ENCODE assay signal across 8 mouse cellular contexts in genomic region chr5:131537831-131538310, GRCm38 (mm10).
DNase-seq lines count a peak whose midpoint lies in the region; ATAC-seq and TF ChIP-seq lines count a peak whose summit lies in the region.

No protein-coding gene starts in this region.

- no peak overlapping the region for H3K27ac ChIP-seq in cerebellum, adult 2 months (ENCODE audit: insufficient read depth, low read length)
- H3K27ac ChIP-seq in hindbrain, embryonic 16.5 days (ENCODE audit: low read depth, low read length): peak overlapping the region; percentile 97
- H3K27ac ChIP-seq in liver, embryonic 12.5 days: peak overlapping the region; percentile 58
- H3K27ac ChIP-seq in neural tube, embryonic 15.5 days (replicated peaks): peak overlapping the region; percentile 98

- peak; percentile 44 to 63 for DNase-seq in layer of hippocampus, postnatal 10 days (ENCODE audit: low spot score in 2 of 2)
- DNase-seq in layer of hippocampus, adult 9-11 months: no peak
- peak in 1 of 2 experiments; percentile 23 for DNase-seq in cerebellum, adult 2 months
- peak; percentile 66 for DNase-seq in forelimb bud, embryonic 11.5 days (ENCODE audit: low read depth, low spot score)

- peak overlapping the region; percentile 73 for H3K4me2 ChIP-seq in hindbrain, embryonic 16.5 days (ENCODE audit: low read length)
- peak overlapping the region; percentile 72 for H3K4me2 ChIP-seq in liver, embryonic 12.5 days
- peak overlapping the region; percentile 87 for H3K4me2 ChIP-seq in neural tube, embryonic 15.5 days

- H3K36me3 ChIP-seq in hindbrain, embryonic 16.5 days (ENCODE audit: control insufficient read depth, insufficient read depth, low read length): no peaks in the 10 kb centered on the region
- no peaks in the 10 kb centered on the region for H3K36me3 ChIP-seq in liver, embryonic 12.5 days
- no peaks in the 10 kb centered on the region for H3K36me3 ChIP-seq in neural tube, embryonic 15.5 days

- ATAC-seq in hindbrain, embryonic 16.5 days: peak; percentile 79
- ATAC-seq in liver, embryonic 12.5 days: peak; percentile 30
- peak; percentile 82 for ATAC-seq in neural tube, embryonic 15.5 days (ENCODE audit: low FRiP score)
- ATAC-seq in CD4-positive, CD25-positive, alpha-beta regulatory T cell, adult 4 months: no peak

- H3K27me3 ChIP-seq in cerebellum, adult 2 months (ENCODE audit: control insufficient read depth, insufficient read depth, low read length): no peaks in the 10 kb centered on the region
- H3K27me3 ChIP-seq in hindbrain, embryonic 16.5 days (replicated peaks; ENCODE audit: control insufficient read depth, insufficient read depth, low read length): no peaks in the 10 kb centered on the region
- H3K27me3 ChIP-seq in liver, embryonic 12.5 days (replicated peaks): peaks cover 43% of the 10 kb centered on the region
- H3K27me3 ChIP-seq in neural tube, embryonic 15.5 days (replicated peaks): no peaks in the 10 kb centered on the region

- no peak for TF ChIP-seq POLR2A in cerebellum, adult 2 months (IDR thresholded peaks at IDR 0.05; ENCODE audit: borderline replicate concordance, insufficient read depth, low read length)

- no peaks in the 10 kb centered on the region for H3K9me3 ChIP-seq in hindbrain, embryonic 16.5 days (ENCODE audit: control insufficient read depth, low read length)
- H3K9me3 ChIP-seq in liver, embryonic 12.5 days (replicated peaks): no peaks in the 10 kb centered on the region
- H3K9me3 ChIP-seq in neural tube, embryonic 15.5 days (replicated peaks): no peaks in the 10 kb centered on the region

- no peak for TF ChIP-seq CTCF in cerebellum, adult 2 months (IDR thresholded peaks at IDR 0.05; ENCODE audit: borderline replicate concordance, insufficient read depth, low read depth, low read length)

- no peaks in the 10 kb centered on the region for H3K4me1 ChIP-seq in cerebellum, adult 2 months (ENCODE audit: control insufficient read depth, insufficient read depth, low read length)
- peaks cover 9% of the 10 kb centered on the region for H3K4me1 ChIP-seq in hindbrain, embryonic 16.5 days (ENCODE audit: control insufficient read depth, insufficient read depth, low read depth, low read length)
- H3K4me1 ChIP-seq in liver, embryonic 12.5 days: no peaks in the 10 kb centered on the region
- peaks cover 39% of the 10 kb centered on the region for H3K4me1 ChIP-seq in neural tube, embryonic 15.5 days

- under 1% methylated on average over 38 of the region's 48 CpGs for WGBS in cerebellum, adult 2 months
- WGBS in hindbrain, embryonic 16.5 days: under 1% methylated on average over 43 of the region's 48 CpGs
- under 1% methylated on average over 40 of the region's 48 CpGs for WGBS in liver, embryonic 12.5 days (ENCODE audit: insufficient replicate concordance)
- under 1% methylated on average over 42 of the region's 48 CpGs for WGBS in neural tube, embryonic 15.5 days

- peak overlapping the region; percentile 58 for H3K4me3 ChIP-seq in cerebellum, adult 2 months (replicated peaks; ENCODE audit: insufficient read depth, low read depth, low read length)
- H3K4me3 ChIP-seq in hindbrain, embryonic 16.5 days (ENCODE audit: low read length): peak overlapping the region; percentile 79
- H3K4me3 ChIP-seq in liver, embryonic 12.5 days: peak overlapping the region; percentile 58
- H3K4me3 ChIP-seq in neural tube, embryonic 15.5 days (replicated peaks): peak overlapping the region; percentile 76

- peak overlapping the region; percentile 95 for H3K9ac ChIP-seq in hindbrain, embryonic 16.5 days (ENCODE audit: low read depth, low read length)
- peak overlapping the region; percentile 62 for H3K9ac ChIP-seq in liver, embryonic 12.5 days
- H3K9ac ChIP-seq in neural tube, embryonic 15.5 days (replicated peaks): peak overlapping the region; percentile 92
